Mouse (Mus musculus): ENCODE results near the gene Cpe. TPM values are rescaled to one million over a fixed set of nuclear protein-coding genes. Genes with fewer than 3 reads are reported as not detected.
A peak's percentile ranks its signal among the peaks of the same experiment; 100 is the strongest.

The Cpe gene
- 511 and 923 TPM in 2 replicates for polyA plus RNA-seq (2011; ENCODE audit: insufficient read length, low read depth, missing spikeins)

DNA sequence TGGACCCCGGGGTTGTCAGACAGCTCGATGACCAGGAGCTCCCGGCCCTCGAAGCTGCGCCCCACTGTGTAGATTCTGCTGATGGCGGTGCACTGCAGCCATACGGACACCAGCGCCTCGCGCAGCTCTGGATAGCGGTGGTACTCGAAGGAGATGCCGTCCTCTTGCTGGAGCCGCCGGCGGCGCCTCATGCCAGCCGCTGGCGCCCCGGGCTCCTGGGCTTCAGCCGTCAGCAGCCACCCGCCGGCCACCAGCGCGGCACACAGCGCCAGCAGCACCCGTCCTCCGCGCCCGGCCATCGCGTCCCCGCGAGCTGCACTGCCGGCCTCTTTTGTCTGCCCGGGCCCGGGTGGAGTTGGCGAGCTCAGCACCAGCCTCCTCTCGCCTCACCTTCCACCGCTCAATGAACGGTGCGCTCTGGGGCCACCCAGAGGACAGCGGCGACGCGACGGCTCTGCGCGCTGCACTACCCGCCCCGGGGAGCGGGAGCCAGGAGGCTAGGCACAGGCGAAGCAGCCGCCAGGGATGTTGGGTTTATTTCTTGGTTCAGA is at the start of gene Cpe:
Gene Cpe, minus strand, starts transcription at position 404 of the 551 bp plus-strand sequence.
- H3K4me1 ChIP-seq (ENCODE audit: control insufficient read depth, insufficient read depth, low read length), result peaks cover 9% of the 10 kb centered on the region; the same call in 1 of the 2 replicates
- TF ChIP-seq POLR2A (IDR thresholded peaks at IDR 0.05; ENCODE audit: low read depth, low read length), result peak; percentile 67
- peak; percentile 80 for TF ChIP-seq CTCF (IDR thresholded peaks at IDR 0.05; ENCODE audit: borderline replicate concordance, insufficient read depth, low read length)
- H3K4me3 ChIP-seq (ENCODE audit: insufficient read depth, low read length), result peak within 1 kb of the TSS; percentile 89
- H3K27ac ChIP-seq (ENCODE audit: insufficient read depth, low read length), result peak within 1 kb of the TSS; percentile 50

DNA sequence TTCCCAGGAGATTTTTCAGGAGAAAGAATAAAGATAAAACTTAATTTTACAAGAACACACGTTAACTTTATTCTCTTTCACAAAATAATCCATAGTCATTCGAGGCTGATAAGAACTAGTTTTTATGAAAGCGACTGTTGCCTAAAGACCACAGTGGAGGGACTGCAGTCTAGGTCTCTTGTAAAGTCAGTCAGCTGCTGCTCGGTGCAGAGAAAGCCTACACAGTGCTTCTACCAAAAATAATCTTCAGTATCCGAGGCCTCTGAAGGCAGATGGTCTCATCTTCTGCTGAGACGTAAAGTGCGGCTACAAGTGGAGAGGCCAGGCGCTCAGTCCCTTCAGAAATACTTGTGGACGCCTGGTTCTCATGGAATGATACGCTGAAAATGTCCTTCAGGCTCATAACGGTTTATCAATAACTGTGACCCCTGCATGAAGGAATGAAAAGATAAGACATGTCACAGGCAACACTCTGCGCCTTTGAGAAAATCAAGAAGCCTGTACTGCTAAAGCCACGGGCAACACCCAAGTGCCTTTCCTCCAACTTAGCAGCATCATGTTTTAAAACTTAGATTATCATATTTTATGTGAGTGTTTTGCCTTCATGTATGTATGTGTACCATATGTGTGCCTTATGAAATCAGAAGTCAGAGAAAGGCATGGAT is 47.8 kb upstream of the Cpe start:
- H3K27ac ChIP-seq (ENCODE audit: insufficient read depth, low read length), result no peak overlapping the region
- TF ChIP-seq CTCF (IDR thresholded peaks at IDR 0.05; ENCODE audit: borderline replicate concordance, insufficient read depth, low read length) (no peak), POLR2A (IDR thresholded peaks at IDR 0.05; ENCODE audit: low read depth, low read length) (no peak)
- no peak overlapping the region for H3K4me3 ChIP-seq (ENCODE audit: insufficient read depth, low read length)

DNA sequence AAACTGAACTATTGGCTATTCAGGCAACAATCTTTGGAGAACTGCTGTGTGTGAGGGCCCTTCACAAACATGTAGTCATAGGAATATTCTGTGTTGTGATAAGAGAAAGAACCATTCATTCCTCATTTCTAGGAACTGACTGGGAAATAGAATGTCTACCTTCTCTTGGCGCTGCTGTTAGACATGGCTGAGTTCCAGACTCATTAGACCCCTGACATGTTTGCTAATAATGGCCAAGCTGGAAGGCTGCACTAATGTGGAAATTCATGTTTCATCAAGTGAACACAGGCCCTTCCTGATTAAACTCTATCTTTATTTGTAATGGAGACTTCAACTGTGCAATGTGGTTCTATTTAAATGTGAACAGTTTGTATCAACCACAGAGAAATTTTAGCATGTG is 46.1 kb upstream of the Cpe start:
- H3K4me3 ChIP-seq (ENCODE audit: insufficient read depth, low read length), result no peak overlapping the region
- TF ChIP-seq POLR2A (IDR thresholded peaks at IDR 0.05; ENCODE audit: low read depth, low read length), result no peak
- no peak for TF ChIP-seq CTCF (IDR thresholded peaks at IDR 0.05; ENCODE audit: borderline replicate concordance, insufficient read depth, low read length)
- H3K4me1 ChIP-seq (ENCODE audit: control insufficient read depth, insufficient read depth, low read length), result no peaks in the 10 kb centered on the region
- H3K27ac ChIP-seq (ENCODE audit: insufficient read depth, low read length), result no peak overlapping the region

More for the DNA sequence above, 47.8 kb upstream of the Cpe start:
- H3K4me1 ChIP-seq (ENCODE audit: control insufficient read depth, insufficient read depth, low read length), result no peaks in the 10 kb centered on the region

DNA sequence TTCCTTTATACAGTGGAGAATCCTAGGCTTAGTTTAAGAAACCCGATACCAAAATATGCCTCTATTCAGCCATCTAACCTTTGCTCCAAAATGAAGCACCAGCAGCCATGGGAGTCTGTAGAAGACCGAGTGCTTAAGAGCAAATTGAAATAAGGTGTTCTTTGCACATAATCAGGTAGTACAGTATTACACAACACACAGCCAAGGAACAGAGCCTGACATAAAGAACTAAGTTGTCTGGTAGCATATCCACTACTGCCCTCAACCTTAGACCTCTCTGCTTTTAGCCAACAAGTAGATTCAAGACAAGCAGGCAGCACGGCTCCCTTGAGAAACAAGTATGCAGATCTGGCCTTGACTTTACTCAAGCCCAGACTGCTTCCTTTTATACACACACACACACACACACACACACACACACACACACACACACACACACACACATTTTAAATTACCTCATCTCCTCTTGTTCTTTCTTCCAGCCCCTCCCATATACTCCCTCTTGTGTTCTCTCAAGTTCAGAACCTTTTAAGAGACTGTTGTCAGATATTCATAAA is 44.0 kb upstream of the Cpe start:
- no peak overlapping the region for H3K4me3 ChIP-seq (ENCODE audit: insufficient read depth, low read length)
- H3K4me1 ChIP-seq (ENCODE audit: control insufficient read depth, insufficient read depth, low read length), result no peaks in the 10 kb centered on the region
- TF ChIP-seq POLR2A (IDR thresholded peaks at IDR 0.05; ENCODE audit: low read depth, low read length), result no peak
- TF ChIP-seq CTCF (IDR thresholded peaks at IDR 0.05; ENCODE audit: borderline replicate concordance, insufficient read depth, low read length), result no peak
- H3K27ac ChIP-seq (ENCODE audit: insufficient read depth, low read length), result no peak overlapping the region

DNA sequence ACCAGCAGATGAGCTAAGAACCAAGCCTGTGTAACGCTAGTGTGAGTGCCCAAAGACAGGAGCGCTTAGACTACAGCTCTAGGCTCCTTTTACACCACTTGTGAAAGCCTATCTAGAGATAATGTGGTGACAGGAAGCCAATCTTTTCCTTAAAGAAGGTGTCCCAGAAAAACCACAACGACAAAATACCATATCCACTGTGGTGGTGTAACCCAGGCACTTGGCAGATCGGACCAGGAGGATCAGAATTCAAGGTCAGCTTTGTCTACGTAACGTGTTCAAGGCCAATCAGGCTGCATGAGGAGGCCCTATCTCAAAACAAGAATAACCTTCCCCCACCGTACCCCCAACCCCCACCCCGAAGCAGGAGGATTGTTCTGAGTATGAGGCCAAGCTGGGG is 42.3 kb upstream of the Cpe start:
- Histone ChIP-seq H3K4me3 (ENCODE audit: insufficient read depth, low read length) (no peak overlapping the region), H3K4me1 (ENCODE audit: control insufficient read depth, insufficient read depth, low read length) (peaks cover 4% of the 10 kb centered on the region; the same call in 1 of the 2 replicates), H3K27ac (ENCODE audit: insufficient read depth, low read length) (no peak overlapping the region)
- TF ChIP-seq POLR2A (IDR thresholded peaks at IDR 0.05; ENCODE audit: low read depth, low read length), result no peak
- TF ChIP-seq CTCF (IDR thresholded peaks at IDR 0.05; ENCODE audit: borderline replicate concordance, insufficient read depth, low read length), result no peak

DNA sequence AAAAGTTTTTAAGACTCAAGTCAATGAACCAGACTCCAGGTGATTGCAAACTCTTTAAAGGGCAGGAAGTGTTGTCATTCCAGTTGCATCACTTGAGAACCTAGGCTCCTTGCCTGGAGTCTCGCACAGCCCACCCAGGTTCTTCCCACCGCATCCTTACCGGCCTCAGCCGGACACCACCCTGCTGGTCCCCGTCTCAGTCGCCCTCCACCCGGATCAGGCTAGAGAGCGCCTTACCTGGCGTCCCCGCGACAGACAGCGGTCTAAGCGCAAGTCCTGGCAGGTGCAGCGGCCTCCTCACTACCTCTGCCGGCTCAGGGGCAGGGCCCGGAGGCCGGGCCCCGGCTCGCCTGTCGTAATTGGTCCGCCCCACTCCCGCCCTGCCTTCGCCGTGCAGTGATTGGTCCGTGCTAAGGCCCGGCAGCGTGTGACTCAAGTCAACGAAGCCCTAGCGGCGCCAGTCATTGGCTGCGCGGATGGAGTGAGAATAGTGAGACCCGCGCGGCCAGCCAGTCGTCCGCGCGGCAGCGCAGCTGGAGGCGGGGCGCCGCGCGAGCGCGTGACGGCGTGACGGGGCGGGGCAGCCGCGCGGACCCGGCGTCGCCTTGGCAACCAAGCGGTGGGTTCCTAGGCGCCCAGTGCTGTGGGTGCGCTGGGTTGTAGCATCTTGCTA is 40.6 kb upstream of the Cpe start, which contains the start of gene Msmo1:
Gene Msmo1, minus strand, starts transcription at position 522 of the 673 bp plus-strand sequence.
- Histone ChIP-seq H3K4me1 (ENCODE audit: control insufficient read depth, insufficient read depth, low read length) (peaks cover 4% of the 10 kb centered on the region), H3K4me3 (ENCODE audit: insufficient read depth, low read length) (peak within 1 kb of the TSS; percentile 91), H3K27ac (ENCODE audit: insufficient read depth, low read length) (peak within 1 kb of the TSS; percentile 9; the same call in 1 of the 2 replicates)
- TF ChIP-seq POLR2A (IDR thresholded peaks at IDR 0.05; ENCODE audit: low read depth, low read length) (peak; percentile 91), CTCF (IDR thresholded peaks at IDR 0.05; ENCODE audit: borderline replicate concordance, insufficient read depth, low read length) (no peak)

DNA sequence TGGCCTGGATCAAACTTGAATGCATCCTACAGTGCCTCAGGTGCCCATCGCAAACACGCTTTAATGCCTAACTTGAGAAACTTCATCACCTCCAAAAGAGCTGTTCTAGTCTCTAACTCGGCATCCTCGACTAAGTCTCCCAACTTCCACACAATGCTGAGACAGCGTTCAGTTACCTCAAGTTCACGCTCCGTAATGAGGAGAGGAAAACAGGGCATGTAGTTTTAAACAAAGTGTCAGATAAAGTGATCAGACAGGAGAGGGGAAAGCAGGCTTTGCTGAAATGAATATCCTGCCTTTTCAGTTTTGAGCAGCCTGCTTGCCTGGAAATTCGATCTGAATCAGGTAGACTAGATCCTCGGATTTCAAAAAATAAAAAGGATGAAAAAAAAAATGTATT is 39.7 kb upstream of the Cpe start:
- Histone ChIP-seq H3K27ac (ENCODE audit: insufficient read depth, low read length) (peak overlapping the region; percentile 9; the same call in 1 of the 2 replicates), H3K4me3 (ENCODE audit: insufficient read depth, low read length) (peak overlapping the region; percentile 91), H3K4me1 (ENCODE audit: control insufficient read depth, insufficient read depth, low read length) (peaks cover 6% of the 10 kb centered on the region)
- TF ChIP-seq CTCF (IDR thresholded peaks at IDR 0.05; ENCODE audit: borderline replicate concordance, insufficient read depth, low read length) (no peak), POLR2A (IDR thresholded peaks at IDR 0.05; ENCODE audit: low read depth, low read length) (peak; percentile 30; the same call in 1 of the 2 replicates)

DNA sequence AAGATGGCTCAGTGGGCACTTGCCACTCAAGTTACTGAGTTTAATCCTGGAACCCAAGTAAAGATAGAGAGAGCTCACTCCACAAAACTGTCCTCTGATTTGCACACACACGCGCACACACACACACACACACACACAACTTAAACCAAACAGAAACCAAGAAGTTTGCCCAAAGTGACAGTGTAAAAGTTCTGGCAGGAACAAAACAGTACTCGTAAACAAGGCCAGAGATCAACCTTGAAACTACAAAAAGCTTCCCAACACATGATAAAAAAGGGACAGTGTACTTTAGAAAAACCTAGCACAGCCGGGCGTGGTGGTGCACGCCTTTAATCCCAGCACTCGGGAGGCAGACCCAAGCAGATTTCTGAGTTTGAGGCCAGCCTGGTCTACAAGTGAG is 35.3 kb upstream of the Cpe start:
- H3K4me3 ChIP-seq (ENCODE audit: insufficient read depth, low read length), result no peak overlapping the region
- TF ChIP-seq CTCF (IDR thresholded peaks at IDR 0.05; ENCODE audit: borderline replicate concordance, insufficient read depth, low read length), result no peak
- TF ChIP-seq POLR2A (IDR thresholded peaks at IDR 0.05; ENCODE audit: low read depth, low read length), result no peak
- peak overlapping the region; percentile 10; the same call in 1 of the 2 replicates for H3K27ac ChIP-seq (ENCODE audit: insufficient read depth, low read length)
- H3K4me1 ChIP-seq (ENCODE audit: control insufficient read depth, insufficient read depth, low read length), result peaks cover 20% of the 10 kb centered on the region

DNA sequence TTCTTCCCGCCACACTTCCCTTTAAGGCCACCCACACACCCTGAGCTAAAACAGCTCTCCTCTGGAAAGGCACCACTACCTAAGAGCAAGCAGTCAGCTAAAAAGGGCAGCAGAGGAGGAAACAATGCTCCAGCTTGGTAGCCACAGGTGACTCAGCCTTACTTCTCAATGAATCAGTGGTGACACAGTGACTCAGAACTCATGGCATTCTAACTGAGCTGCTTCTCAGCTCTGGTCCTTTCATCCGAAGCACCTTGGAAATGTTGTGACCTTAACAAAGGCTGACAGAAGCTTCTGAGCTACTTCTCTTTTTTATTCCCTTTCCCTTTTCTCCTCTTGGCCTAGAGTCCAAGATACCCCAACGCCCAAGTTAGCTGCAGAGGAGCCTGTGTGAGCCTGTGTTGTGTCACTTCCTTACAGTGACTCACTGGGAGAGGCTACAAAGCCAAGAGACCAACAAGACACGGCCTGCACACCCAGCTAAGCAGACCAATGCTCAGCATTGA is 33.4 kb upstream of the Cpe start:
- no peak for TF ChIP-seq CTCF (IDR thresholded peaks at IDR 0.05; ENCODE audit: borderline replicate concordance, insufficient read depth, low read length)
- peak; percentile 29; the same call in 1 of the 2 replicates for TF ChIP-seq POLR2A (IDR thresholded peaks at IDR 0.05; ENCODE audit: low read depth, low read length)
- peaks cover 20% of the 10 kb centered on the region for H3K4me1 ChIP-seq (ENCODE audit: control insufficient read depth, insufficient read depth, low read length)
- no peak overlapping the region for H3K4me3 ChIP-seq (ENCODE audit: insufficient read depth, low read length)
- peak overlapping the region; percentile 75 for H3K27ac ChIP-seq (ENCODE audit: insufficient read depth, low read length)
